Mouse (Mus musculus) erythroblast, embryonic 14.5 days (primary cell): Measurements from ENCODE around the gene Slc7a15.

Source experiments
- GATA1 ChIP-seq: IDR thresholded peaks from 2 replicates; pipeline ENCODE4 v1.6.1; 2012; ENCODE audit warnings: low read length, inconsistent platforms, mixed read lengths
- TAL1 ChIP-seq: IDR thresholded peaks from 3 replicates; pipeline ENCODE4 v1.6.1; 2012; ENCODE audit warnings: low read length, inconsistent platforms, mixed read lengths

DNA sequence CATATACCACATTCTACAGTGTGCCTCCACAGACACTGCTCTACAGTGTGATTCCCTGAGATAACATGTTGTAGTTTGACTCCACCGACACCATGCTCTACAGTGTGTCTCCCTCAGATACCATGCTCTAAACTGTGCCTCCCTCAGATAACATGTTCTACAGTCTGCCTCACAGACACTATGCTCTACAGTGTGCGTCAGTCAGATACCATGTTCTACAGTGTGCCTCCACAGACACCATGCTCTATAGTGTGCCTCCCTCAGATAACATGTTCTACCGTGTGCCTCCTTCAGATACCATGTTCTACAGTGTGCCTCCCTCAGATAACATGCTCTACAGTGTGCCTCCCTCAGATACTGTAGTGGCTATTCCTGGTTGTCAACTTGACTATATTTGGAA is 10.2 kb upstream of the Slc7a15 start:
- no peak for TF ChIP-seq GATA1
- 0 out of 3 replicates have a peak, but pooled peaks have one; percentile 3 for TF ChIP-seq TAL1
